Mouse (Mus musculus) kidney, postnatal 10 days (tissue): ENCODE results near the gene Os9.
"Not testable (repeated sequence)": the region's sequence is repeated elsewhere in the genome, so short reads cannot be mapped to it uniquely, and the experiment has no call there.

ENCODE experiments used
- DNase-seq: peaks from one replicate; pipeline ENCODE4 v3.0.0; 2021; ENCODE audit warnings: mixed read lengths

Os9 gene

DNA sequence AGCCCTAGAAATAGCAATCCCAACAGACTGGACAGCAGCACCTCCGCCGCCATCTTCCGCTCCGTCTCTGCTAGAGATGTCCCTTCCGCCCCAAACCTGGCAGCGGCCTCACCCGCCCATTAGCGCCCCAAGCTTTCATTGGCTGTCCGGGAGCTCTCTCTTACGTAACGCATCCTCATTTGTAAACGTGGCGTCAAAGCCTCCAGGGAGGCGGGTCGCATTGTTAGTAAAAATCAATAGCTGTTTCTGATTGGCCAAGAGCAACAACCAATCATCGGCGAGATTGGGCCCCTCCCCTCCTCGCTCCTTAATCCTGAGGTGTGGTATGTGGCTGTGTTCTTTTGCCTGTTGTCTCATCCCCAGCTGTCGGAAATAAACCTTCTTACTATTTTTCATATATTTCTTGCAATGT is at the start of gene Os9:
Gene Os9, minus strand, starts transcription at position 66 of the 412 bp plus-strand sequence.
- DNase-seq, result peak; percentile 97

DNA sequence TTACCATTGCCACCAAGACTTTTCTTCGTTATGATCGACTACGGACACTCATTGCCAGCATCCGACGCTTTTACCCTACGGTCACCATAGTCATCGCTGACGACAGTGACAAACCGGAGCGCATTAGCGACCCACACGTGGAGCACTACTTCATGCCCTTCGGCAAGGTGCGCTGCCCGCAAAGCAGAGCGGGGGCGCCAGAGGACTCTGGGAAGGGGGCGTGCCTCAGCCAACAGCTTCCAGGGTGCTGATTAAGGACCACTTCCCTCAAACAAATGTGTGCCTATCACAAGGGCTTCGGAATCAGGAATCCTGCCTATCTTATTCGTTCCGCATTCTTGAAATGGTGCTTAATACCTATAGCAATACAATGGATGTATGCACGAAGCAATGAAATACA is 49.1 kb upstream of the Os9 start:
- DNase-seq, result peak; percentile 51

DNA sequence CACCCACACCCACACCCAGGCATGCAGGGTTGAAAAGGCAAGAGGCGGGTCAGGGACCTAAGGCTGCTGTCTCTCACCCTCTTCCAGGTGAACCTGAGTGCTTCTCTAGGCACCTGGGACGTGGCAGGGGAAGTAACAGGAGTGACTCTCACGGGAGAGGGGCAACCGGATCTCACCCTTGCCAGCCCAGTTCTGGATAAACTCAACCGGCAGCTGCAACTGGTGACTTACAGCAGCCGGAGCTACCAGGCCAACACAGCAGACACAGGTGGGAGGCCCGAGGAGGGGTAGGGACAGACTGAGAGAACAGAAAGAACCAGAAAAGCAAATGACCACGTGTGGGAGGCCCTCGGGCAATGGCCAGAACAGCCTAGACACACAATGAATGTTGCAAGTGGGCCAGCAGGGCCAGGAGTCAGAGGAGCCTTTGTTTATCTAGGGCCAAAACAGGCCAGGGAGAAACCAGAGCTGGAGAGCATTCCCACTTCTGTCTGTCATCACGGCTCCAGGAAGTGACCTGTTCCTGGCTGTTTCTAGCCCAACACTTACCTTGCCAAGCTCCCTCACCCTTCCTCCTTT is 46.8 kb upstream of the Os9 start:
- no peak for DNase-seq

GRCm38 (mm10) chr10:127166771-127167613 is 46.1 kb upstream of the Os9 start:
- no peak for DNase-seq

GRCm38 (mm10) chr10:127166404-127166715 is 45.4 kb upstream of the Os9 start:
- no peak for DNase-seq

DNA sequence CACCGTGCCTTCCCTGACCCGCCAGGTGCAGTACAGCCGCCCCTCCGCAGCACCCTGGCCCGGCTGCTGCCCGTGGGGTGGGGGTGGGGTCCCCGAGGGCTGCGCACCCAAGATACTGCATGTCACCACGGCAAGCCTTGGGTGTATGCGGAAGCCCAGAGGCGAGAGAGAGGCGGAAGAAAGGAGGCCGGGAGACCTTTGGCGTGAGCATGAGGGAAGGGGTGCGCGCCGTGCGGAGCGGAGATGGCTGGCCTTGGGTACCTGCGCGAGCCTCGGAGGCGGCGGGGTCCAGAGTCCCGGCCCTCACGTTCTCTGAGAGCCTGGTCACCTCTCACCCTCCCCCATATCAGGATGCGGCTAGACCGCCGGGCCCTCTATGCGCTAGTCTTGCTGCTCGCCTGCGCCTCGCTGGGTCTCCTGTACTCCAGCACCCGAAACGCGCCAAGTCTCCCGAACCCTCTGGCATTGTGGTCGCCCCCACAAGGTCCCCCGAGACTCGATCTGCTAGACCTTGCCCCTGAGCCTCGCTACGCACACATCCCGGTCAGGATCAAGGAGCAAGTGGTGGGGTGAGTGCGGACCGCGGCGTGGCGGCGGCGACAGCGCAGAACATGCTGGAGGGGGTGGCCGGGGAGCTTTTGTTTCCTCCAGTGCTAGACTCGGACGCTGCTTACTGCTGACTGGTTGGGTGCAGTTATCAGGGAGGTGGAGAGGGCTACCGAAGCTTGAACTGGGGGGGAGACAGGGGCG is 44.9 kb upstream of the Os9 start:
- peak; percentile 52 for DNase-seq

DNA sequence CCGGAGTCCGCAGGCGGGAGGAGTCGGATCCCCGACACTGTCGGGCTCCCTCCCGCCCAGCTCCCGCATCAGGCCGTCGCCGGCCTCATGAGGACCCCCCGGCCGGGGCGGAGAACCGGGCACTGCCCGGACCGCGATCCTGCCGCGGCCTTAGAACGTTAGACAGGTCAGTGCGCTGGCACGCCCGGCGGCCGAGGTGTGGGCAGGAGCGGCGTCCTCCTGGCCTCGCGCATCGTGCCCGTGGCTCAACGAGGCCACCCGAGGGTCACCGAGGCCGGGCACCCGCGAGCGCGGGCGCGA is 44.4 kb upstream of the Os9 start:
- DNase-seq, result no peak

DNA sequence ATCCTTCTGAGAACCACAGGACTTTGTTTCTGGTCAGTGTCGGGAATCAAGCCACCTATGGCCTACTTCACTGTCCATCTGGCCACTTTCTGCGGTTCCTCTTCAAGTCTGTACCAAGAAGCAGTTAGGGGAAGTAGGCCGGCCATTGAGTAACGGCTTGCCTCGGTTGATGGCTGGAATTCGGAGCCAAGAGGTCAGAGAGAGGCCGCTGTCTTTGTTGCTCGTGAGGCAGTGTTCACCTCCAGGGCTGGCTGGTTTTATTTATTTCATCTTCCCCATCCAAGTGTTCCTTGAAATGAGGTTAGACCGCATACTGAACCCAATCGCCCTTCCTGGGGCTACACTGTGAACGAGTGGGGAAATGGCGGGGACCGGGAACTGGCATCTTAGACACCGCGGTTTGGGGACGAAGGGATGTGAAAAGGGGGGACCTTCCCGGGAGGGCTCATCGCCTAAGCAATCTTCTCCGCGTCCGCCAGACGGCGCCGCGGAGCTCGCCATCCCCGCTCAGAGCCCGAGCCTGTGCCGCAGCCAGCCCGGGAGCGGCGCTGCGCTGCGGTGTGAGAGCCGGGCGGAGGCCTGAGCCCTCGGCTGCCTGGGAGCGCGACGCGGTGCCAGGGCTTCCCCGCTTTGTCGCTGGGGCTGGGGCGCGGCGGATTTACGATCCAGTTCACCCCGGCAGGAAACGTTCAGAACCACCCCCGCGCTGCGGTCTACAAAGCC is 43.9 kb upstream of the Os9 start, which contains the start of gene B4galnt1:
Gene B4galnt1, plus strand, starts transcription at position 595 of the 723 bp plus-strand sequence.
- DNase-seq, result peak; percentile 81

DNA sequence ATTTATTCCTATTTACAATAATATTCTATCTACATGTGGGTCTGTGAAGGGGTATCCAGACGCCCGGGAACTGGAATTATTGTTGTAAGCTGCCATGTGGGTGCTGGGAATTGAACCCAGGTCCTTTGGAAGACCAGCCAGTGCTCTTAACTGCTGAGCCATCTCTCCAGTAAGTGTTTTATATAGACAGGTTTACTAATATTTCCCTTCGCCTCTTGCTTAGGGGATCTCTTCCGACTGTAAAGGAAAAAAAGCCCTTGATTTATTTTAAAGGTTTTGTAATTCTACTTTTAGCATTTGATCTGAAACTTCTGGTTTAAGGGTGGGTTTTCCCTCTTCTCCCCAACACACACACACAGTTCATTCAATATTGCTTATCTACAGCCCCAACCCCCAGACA is 43.3 kb upstream of the Os9 start:
- DNase-seq, result no peak

DNA sequence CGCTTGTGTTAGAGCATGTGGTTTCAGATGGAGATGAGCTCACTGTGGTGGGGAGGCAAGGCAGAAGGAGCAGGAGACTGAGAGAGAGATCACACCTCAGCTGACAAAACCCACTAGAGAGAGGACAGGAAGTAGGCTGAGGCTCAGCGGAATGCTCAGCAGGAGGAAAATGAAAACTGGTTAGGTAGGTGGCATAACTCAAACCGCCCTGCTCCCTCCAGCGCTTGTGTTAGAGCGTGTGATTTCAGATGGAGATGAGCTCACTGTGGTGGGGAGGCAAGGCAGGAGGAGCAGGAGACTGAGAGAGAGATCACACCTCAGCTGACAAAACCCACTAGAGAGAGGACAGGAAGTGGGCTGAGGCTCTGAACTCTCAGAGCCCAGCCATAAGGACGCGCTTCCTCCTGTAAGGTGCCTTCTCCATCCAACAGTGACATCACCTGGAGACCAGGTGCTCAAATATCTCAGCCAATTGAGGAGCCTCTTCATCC is 41.9 kb upstream of the Os9 start:
- not testable (repeated sequence) for DNase-seq

- DNase-seq, result no peak
These were observed 39.8 kb upstream of the Os9 start for GRCm38 (mm10) chr10:127160728-127161127.

GRCm38 (mm10) chr10:127160081-127160480 is 39.1 kb upstream of the Os9 start:
- DNase-seq, result no peak

GRCm38 (mm10) chr10:127158471-127158870 is 37.5 kb upstream of the Os9 start:
- no peak for DNase-seq

DNA sequence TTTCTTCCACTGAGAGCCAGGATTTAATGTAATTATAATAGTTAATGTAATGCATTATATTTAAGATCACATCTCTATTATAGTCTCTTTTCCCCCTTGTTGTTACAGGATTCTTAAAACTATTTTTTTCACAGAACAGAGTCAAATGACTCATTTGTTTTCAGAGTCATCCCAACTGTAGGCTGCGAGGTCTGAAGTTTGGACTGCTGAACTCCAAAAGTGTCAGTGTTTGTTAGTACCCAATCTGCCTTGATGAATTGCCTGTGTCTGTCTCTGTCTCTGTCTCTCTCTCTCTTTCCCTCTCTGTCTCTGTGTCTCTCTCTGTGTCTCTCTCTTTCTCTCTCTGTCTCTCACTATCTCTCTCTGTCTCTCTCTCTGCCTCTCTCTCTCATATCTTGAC is 35.6 kb upstream of the Os9 start:
- no peak for DNase-seq

- DNase-seq, result no peak
These were observed 35.2 kb upstream of the Os9 start for GRCm38 (mm10) chr10:127156089-127156488.

DNA sequence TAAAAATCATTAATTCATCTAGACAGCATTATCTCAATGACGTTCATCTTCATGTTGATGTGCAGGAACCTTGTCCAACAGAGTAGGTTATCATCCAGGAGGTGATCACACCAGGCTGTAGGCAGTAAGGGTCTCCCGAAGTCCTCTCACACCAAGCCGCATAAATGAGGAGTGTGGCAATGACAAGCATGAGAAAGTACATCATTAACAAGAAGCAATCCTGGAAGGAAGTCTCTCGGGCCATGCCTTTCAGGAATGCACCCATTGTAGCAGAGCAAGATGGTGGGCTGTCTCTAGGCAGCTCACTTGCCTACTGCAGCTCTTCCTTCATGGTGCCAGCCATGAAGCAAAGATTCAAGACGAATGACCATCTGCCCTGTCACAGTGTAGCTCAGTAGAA is 33.7 kb upstream of the Os9 start:
- no peak for DNase-seq

DNA sequence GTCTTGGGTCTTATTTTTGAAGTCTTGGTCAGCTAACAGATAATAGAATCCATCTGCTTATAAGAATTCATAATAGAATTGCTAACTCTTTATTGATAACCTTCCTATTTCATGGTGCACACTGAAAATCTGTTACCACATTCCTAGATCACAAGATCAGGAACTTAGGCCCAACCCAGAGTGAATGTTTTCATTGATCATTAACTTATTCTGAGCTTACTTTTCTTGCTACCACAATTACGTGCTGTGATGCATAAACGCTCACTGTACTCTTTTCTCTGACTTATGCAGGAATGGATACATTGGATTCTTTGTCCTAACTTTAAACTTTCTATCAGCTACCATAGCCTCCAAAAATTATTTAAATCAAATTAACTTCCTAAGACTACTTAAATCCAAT is 33.3 kb upstream of the Os9 start:
- DNase-seq, result no peak

DNA sequence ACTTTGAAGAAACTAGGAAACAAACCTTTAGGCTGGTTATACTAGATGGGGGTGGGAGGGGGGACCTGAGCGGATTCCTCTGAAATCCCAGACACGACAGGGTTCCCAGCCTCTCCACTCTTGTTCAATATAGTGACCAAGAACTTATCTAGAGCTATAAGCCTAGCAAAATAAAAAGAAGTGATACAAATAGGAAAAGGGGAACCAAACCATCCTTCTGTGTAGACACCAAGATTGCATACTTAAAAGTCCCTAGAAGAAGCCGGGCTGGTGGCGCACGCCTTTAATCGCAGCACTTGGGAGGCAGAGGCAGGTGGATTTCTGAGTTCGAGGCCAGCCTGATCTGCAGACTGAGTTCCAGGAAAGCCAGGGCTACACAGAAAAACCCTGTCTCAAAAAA is 32.4 kb upstream of the Os9 start:
- DNase-seq, result no peak

- DNase-seq, result not testable (repeated sequence)
These were observed 31.6 kb upstream of the Os9 start for GRCm38 (mm10) chr10:127152556-127152955.

DNA sequence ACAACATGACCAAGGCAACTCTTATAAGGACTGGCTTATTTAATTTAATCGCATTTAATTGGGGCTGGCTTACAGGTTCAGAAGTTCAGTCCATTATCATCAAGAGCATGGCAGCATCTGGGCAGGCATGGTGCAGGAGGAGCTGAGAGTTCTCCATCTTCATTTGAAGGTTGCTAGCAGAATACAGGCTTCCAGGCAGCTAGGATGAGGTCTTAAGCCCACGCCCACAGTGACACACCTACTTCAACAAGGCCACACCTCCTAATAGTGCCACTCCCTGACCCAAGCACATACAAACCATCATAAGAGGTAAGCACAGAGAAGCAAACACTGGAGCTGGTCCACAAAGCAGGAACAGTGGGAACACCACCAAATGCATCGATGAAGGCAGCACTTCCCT is 30.3 kb upstream of the Os9 start:
- DNase-seq, result not testable (repeated sequence)

DNA sequence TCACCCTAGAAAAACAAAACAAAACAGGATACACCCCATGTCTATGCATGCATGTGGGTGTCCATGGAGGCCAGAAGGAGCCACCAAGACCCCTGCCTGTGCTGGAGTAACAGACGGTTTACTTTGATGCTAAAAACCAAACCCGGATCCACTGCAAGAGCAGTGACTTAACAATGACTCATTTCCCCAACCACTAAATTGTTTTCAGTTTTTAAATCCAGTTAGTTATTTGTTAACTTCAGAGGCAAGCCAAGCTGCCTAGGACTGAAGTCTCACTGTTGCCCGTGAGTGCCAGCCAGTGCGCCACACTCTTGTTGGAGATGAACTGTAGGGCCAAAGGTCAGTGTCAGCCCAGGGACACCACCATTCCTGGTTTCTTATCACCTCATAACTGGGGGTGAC is 29.5 kb upstream of the Os9 start:
- peak; percentile 59 for DNase-seq

DNA sequence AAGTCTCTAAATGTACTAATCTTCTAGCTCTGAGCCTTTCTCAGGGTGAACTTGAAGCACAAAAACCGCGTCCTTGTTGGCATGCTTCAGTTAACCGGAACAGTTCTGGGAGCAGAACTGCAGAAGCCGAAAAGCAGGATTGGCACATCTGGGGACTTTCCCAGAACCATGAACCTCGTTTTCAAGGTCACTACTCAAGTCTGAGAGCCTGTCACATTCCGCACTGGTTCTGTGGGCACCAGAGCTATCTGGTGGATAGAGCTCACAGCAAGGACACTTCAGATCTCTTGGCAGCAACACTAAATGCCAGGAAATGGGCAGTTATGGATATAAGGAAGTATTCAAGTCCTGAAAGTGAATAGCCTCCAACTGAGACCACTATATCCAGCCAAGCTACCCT is 26.2 kb upstream of the Os9 start:
- no peak for DNase-seq

DNA sequence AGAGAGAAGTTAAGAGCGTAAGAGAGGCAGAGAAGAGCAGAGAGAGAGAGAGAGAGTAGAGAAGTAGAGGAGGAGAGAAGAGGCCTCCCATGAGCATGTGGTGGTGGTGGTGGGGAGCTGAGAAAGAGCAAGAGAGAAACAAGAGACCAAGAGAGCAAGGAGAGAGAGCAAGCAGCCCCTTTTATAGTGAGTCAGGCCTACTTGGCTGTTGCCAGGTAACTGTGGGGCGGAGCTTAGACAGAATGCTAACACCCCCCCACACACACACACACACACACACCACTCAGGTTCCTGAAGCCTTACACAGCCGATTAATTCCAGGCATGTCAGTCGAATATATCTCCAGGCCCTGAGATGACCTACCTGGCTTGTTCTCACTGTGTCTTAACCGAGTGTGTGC is 24.4 kb upstream of the Os9 start:
- no peak for DNase-seq
